Mouse (Mus musculus): ENCODE results near the gene Olfr984.

- TF ChIP-seq POLR2A (IDR thresholded peaks at IDR 0.05; ENCODE audit: insufficient read length, low read depth) (no peak), TCF12 (IDR thresholded peaks at IDR 0.05; ENCODE audit: insufficient read depth, poor library complexity, severe bottlenecking) (no peak), MYOG (IDR thresholded peaks at IDR 0.05; ENCODE audit: control insufficient read depth in 1 of 3, insufficient read depth in 1 of 3, insufficient read length in 2 of 3, low read depth in 2 of 3) (no peak), MAX (IDR thresholded peaks at IDR 0.05; ENCODE audit: low read depth) (no peak), E2F4 (IDR thresholded peaks at IDR 0.05; ENCODE audit: insufficient read depth) (no peak)
Observed at GRCm38 (mm10) chr9:40130084-40130483, 16.1 kb upstream of the Olfr984 start, which contains the start of gene Olfr985.

All from myocyte (in vitro differentiated cells).